Mouse (Mus musculus) layer of hippocampus, postnatal 14 days (tissue): Measurements from ENCODE around the gene Ppp1r37. TPM values are rescaled to one million over a fixed set of nuclear protein-coding genes. Genes with fewer than 3 reads are reported as not detected.
"Not testable (repeated sequence)": the region's sequence is repeated elsewhere in the genome, so short reads cannot be mapped to it uniquely, and the experiment has no call there.

ENCODE experiments used
- DNase-seq, 2 experiments: peaks; one replicate each; pipeline ENCODE4 v3.0.0; 2021 to 2022; ENCODE audit warnings: low spot score in 2 of 2, mixed read lengths in 1 of 2
- total RNA-seq, 2 experiments: library from RNA; stranded (reverse); gene quantifications; 2 replicates each; pipeline ENCODE4 v1.2.3; 2021

The Ppp1r37 gene
- total RNA-seq, 2 experiments from 2014 or later = 88.3 to 91.7 TPM

- DNase-seq = no peak
Measured at GRCm38 (mm10) chr7:19541681-19542154, 21.2 kb downstream of the Ppp1r37 start.

- DNase-seq = no peak
Measured at GRCm38 (mm10) chr7:19540771-19541566, 21.9 kb downstream of the Ppp1r37 start.

- no peak for DNase-seq
Measured at GRCm38 (mm10) chr7:19534676-19535075, 28.2 kb downstream of the Ppp1r37 start.

DNA sequence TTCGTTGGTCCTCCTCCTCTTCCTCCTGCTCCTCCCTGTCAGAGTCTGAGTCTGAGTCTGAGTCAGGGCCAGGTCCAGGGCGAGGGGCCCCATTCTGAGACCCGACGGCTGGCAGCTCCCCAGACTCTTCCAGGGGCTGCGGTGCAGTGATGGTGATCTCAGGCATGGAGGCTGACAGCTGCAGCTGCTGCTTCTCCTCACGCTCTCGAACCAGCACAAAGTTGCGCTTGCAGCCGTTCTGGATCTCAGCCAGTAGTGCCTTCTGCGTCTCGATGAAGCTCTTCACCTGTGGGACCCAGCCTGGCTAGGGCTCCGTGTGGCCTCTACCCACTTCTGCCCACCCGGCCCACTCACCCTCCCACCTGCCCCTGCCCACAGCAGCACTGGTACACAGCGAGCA, 30.6 kb downstream of the Ppp1r37 start:
- no peak for DNase-seq

DNA sequence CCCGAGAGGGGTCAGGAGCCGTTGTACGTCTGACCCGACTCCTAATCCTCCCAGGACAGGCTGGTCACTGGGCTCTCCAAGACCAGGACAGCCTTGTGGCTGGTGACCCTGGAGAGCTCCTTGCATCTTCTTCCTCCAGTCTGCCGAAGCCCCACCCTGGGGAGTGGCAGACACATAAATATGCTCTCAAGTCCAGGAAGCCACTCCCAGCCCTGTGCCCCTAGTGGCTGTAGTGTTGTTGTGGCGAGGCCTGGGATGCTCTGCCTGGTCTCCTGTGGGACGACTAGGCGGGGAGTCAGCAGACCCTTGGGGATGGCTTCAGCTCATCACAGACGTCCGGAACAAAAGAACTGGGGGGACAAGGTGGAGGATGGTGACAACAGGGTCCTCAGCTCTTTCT, 31.8 kb downstream of the Ppp1r37 start:
- DNase-seq = no peak

DNA sequence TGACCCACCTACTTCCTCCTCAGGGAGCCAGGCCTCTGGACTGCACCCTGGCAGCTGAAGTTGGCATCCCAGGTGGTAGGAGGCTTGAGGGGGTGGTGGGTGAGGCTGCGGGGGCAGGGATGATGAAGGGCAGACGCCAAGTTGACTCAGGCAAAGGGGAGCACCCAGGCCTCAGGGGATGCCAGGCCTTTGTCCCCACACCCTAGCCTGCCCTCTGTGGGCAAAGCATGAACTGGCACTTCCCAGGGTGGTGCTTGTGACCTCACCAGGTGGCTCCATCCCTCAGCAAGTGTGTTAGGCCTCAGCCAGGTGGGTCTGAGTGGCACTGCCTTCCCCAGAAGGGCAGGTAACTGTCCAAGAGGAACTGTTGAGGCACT, 37.8 kb downstream of the Ppp1r37 start:
- no peak for DNase-seq

DNA sequence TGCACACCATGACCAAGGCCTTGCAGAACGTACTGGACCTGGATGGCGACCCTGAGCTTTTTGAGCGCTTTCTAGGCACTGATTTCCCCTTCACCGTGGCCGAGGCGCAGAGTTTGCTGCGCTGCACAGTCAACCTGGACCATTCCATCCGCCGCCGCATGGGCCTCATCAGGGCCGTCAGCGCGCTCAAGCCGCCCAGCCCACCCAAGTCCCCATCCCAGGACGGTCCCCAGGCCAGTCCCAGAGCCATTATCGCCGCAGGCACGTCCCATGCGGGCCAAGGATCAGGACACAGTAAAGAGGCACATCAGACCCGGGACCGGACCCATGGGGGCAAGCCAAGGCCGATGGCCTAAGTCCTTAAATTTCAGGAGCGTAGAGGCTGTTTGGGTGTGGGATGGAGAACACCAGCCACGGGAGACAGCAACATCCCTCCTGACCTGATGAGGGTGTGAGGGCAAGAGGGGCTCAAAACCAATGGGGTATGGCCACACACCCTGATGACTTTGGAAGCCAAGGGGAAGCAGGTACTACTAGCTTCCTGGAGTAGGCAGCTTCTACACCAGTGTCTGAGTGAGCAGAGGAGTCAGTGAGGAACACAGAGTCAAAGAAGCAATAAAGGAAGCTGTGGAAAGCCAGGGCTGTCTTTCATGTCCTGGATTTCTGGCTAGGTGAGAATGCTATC, 38.3 kb downstream of the Ppp1r37 start:
- DNase-seq = no peak

DNA sequence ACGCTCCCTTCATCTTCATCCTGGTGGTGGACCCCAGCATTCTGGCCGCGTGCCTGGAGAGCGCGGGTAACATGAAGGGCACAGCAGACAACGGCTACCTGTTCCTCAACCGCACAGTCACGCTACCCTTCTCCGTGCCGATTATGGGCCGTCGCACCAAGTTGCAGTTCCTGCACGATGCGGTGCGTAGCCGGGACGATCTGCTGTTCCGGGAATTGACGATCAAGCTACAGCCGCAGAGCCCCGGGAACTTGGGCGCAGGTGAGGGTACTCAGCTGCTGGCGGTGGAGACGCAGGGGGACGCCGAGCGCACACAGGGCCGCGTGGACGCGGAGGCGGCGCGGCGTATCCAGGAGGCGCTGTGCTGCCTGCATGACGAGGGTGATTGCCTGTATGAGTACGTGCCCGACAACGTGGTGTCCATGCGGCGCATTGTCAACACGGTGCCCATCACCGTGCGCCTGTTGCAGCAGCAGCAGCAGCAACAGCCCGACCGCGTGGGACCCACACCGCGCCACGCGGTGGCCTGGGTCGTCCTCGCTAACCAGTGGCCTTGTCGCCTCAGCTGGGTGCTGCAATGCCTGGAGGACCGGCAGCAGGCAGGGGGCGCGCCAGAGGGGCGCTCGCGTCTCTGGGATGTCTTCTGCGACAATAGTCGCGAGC, 39.0 kb downstream of the Ppp1r37 start:
- peak; percentile 78 to 80 for DNase-seq

GRCm38 (mm10) chr7:19523017-19523756, 39.7 kb downstream of the Ppp1r37 start:
- no peak for DNase-seq

DNA sequence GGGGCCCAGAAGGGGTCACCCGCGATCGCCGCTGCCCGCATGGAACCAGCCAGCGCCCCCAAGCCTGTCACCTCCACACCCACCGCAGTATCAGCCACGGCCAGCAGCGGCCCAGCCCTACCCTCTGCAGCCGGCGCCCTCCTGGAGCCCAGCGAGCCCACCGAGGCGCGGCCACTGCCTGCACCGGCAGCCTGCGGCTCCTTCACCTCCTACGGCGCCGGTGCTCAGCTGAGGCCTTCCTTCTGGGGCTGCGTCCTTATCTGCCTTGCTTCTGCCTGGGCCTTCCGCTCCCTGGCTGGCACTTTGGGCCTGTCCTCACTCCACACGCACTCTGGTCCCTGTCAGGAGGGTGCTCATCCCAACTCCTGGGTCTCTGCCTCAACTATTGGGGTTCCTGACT, 42.8 kb downstream of the Ppp1r37 start:
- no peak for DNase-seq

GRCm38 (mm10) chr7:19517652-19518365, 45.1 kb downstream of the Ppp1r37 start, which contains the start of gene Nkpd1:
TSS of gene Nkpd1 (plus strand) at chr7:19517838.
- no peak for DNase-seq

- no peak for DNase-seq
Measured at GRCm38 (mm10) chr7:19512353-19512752, 50.5 kb downstream of the Ppp1r37 start.

GRCm38 (mm10) chr7:19511934-19512333, 50.9 kb downstream of the Ppp1r37 start:
- DNase-seq = not testable (repeated sequence)

GRCm38 (mm10) chr7:19509786-19510185, 53.1 kb downstream of the Ppp1r37 start:
- no peak for DNase-seq

DNA sequence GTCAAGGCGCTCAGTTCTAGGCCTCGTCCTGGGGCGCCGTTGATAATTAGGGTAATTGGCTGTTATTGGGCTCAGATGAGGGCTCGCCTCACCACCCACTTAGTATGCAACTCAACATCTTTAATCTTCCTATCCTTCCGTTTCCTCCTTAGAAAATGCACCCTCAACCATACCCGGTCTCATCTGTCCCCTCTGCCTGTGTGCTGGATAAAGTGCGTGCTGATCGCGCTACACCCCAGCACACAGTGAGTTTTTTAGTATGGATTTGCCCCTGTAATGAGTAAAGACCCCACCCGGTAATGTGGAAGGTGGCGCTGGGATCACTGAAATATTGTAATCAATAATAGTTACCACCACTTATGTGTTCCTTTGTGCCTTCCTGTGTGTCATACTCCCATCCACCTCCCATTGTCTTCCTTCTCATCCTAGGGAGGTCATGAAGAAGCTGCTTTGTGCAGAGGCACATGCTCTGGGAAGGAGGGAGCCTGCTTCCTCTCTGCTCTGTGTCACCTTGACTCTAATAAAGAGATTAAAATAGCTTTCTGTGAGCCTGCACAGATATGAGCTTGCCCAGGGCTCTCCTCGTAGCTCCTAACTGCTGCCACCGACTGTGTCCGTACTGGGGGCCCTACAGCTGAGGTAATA, 53.8 kb downstream of the Ppp1r37 start:
- DNase-seq = no peak

DNA sequence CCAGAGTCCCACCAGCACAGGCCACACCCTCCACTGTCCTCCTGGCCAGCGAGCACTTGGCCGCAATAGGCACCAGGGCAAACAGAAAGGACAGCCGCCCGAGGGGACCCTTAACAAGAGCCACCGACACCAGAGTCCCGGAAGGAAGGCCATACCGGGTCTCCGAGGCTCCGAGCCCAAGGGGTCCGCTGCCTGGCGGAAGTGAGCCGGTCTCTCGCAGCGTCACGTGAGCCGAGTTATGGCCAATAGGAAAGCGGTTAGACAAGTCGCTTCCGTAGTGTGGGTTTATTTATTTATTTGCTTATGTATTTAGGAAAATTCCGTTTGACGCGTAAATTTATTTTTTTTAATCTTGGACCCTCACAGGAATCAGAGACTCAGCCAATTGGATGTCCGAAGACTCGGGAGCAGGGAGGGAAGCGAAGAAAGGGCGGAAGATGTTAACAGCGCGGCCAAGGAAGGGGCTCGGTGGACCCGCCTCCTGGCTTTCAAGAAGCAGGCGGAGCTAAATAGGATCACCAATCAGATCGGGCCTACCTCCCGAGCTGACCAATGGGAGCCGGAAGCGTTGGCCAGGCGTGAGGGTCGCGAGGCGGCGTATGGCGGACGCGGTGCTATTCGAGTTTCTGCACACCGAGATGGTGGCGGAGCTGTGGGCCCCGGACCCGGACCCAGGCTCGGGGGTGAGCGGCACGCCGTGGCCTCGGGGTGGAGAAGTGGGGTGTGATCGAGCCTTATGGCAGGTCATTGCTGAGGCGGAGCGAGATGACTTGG, 54.5 kb downstream of the Ppp1r37 start, which contains the start of the genes Bloc1s3 and Trappc6a:
Gene Bloc1s3 (minus strand): TSS at position 218 of the 774 bp plus-strand sequence.
Gene Trappc6a (plus strand): TSS at position 246 of the 774 bp plus-strand sequence.
- peak; percentile 95 to 96 for DNase-seq

DNA sequence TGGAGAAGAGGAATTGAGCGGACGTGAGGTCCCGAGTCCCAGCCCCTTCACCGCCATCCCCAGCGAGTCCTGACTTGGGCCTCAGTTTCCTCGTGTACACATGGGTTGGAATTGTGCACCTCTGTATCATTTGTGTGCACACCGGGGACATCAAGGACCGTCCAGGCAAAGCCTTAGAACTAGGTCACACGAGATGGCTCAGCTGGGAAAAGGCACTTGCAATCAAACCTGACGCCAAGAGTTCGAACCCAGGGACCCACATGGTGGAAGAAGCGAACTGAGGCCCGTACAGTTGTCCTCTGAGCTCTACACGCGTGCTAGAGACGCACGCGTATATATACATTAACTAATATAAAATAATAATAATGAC, 55.3 kb downstream of the Ppp1r37 start:
- DNase-seq = no peak

DNA sequence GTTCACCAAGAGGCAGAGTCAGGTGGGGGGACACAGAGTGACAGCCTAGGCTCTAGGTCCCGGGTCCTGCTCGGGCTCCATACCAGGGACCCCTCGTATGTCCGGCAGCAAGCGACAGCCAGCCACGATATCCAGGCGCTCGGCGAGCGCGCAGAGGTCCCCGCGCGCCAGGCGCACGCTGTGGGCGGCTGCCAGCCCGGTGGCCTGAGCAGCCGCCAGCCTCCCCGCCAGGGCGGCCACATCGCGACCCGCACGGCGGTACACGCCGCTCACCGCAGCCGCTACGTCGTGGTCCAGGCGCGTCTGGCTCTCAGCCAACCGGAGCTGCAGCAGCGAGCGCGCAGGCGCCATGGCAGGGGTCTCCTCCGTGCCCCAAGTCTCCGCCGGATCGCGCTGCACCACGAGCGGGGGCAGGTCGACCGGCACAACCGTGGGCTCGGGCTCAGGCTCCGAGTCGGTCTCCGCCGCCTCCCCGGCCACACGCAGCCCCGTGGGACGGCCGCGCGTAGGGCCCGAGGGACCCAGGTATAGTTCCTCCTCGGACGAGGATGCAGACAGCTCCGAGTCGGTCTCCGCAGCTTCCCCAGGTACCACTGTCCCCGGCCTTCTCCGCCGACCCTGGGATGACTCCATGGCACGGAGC, 55.8 kb downstream of the Ppp1r37 start:
- peak in 1 of 2 experiments; percentile 39 for DNase-seq

DNA sequence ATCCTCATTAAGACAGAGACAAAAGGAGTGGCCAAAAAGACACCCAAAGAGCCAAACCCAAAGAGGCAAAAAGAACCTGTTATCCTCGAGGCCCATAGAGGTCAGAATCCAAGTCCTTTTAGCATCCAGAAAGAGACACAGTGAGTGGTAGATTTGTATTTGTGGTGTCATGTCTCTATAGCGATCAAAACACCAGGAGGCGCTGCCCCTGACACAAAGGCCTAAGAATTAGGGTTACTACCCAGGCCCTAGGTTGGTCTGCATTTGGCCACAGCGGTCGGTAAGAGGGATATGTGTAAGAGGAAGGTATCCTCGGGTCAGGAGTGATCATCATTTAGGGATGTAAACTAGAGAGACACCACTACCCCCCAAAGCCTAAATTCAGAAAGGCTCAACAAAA, 56.5 kb downstream of the Ppp1r37 start:
- DNase-seq = no peak
